Mouse (Mus musculus) midbrain, postnatal 0 days (tissue): ENCODE measurements around the gene Cfap74. TPM values are rescaled to one million over a fixed set of nuclear protein-coding genes. Genes with fewer than 3 reads are reported as not detected.

Experiments used
- ATAC-seq: fragments of 200-750 bp; cut with Nextera tagmentation; 2 replicates; pipeline ENCODE4 v1.8.0; 2017; ENCODE audit warnings: moderate number of reproducible peaks, mild to moderate bottlenecking, moderate TSS enrichment, moderate library complexity; ENCODE audit not compliant: low FRiP score
- DNase-seq: peaks from one replicate; pipeline ENCODE4 v3.0.0-alpha.2; 2015; ENCODE audit warnings: low spot score
- H3K27ac ChIP-seq: fragments of 300-500 bp; sonication (generic); 2 replicates; pipeline ENCODE4 v1.5.1; 2014; ENCODE audit warnings: low read depth, mild to moderate bottlenecking, low read length, mixed read lengths
- H3K27me3 ChIP-seq: fragments of 300-500 bp; sonication (generic); 2 replicates; pipeline ENCODE4 v1.6.1; 2014; ENCODE audit warnings: low read length, control low read depth, mixed read lengths; ENCODE audit not compliant: insufficient read depth
- H3K36me3 ChIP-seq: fragments of 300-500 bp; sonication (generic); 2 replicates; pipeline ENCODE4 v1.6.1; 2014; ENCODE audit warnings: low read length, control low read depth, mixed read lengths; ENCODE audit not compliant: insufficient read depth
- H3K4me1 ChIP-seq: fragments of 300-500 bp; sonication (generic); 2 replicates; pipeline ENCODE4 v1.6.1; 2014; ENCODE audit warnings: mild to moderate bottlenecking, control low read depth, antibody characterized with exemption, low read length, mixed read lengths; ENCODE audit not compliant: insufficient read depth
- H3K4me2 ChIP-seq: fragments of 300-500 bp; sonication (generic); 2 replicates; pipeline ENCODE4 v1.6.1; 2014; ENCODE audit warnings: low read depth, mild to moderate bottlenecking, low read length, mixed read lengths; ENCODE audit not compliant: poor library complexity, severe bottlenecking
- H3K4me3 ChIP-seq: fragments of 300-500 bp; sonication (generic); 2 replicates; pipeline ENCODE4 v1.5.1; 2014; ENCODE audit warnings: low read depth, mild to moderate bottlenecking, low read length, moderate library complexity
- H3K9ac ChIP-seq: fragments of 300-500 bp; sonication (generic); replicated peaks from 2 replicates; pipeline ENCODE4 v1.6.1; 2014; ENCODE audit warnings: mild to moderate bottlenecking, low read length, moderate library complexity, mixed read lengths; ENCODE audit not compliant: poor library complexity, severe bottlenecking
- H3K9me3 ChIP-seq: fragments of 300-500 bp; sonication (generic); 2 replicates; pipeline ENCODE4 v1.6.1; 2016; ENCODE audit warnings: low read length, control low read depth
- CTCF ChIP-seq: IDR thresholded peaks from 2 replicates; pipeline ENCODE4 v1.5.1; 2016; ENCODE audit warnings: antibody characterized with exemption, mild to moderate bottlenecking
- WGBS: fragments of 180-500 bp; shearing (Covaris S2); extraction: QIAGEN DNeasy Blood & Tissue Kit; methylation state at CpG from one replicate; pipeline ENCODE4 v1.1.7; 2014; 5-methylcytosine and 5-hydroxymethylcytosine counted together
- polyA plus RNA-seq: library from polyadenylated mRNA; unstranded; fragments of >200 nt; fragmentation: Nextera tagmentation; extraction: Ambion mirVana; gene quantifications from 2 replicates; pipeline ENCODE4 v1.2.1, GENCODE M21; 2015
- total RNA-seq: library from RNA; depleted of rRNA; stranded (reverse); fragments of >200 nt; gene quantifications from 2 replicates; pipeline ENCODE4 v1.2.3, GENCODE M21; 2014

Gene Cfap74
- total and polyA plus RNA-seq, 2 experiments from 2014 or later: 5.7 to 6.5 TPM

GRCm38 (mm10) chr4:155426272-155426671 is 17.3 kb downstream of the Cfap74 start:
- DNase-seq (no peak), ATAC-seq (no peak)
- TF ChIP-seq CTCF: no peak
- Histone ChIP-seq H3K4me3 (no peak overlapping the region), H3K9ac (no peak overlapping the region), H3K27me3 (no peaks in the 10 kb centered on the region), H3K9me3 (no peaks in the 10 kb centered on the region), H3K27ac (no peak overlapping the region), H3K36me3 (no peaks in the 10 kb centered on the region), H3K4me1 (no peaks in the 10 kb centered on the region), H3K4me2 (no peak overlapping the region)
- WGBS: 94% methylated on average over 6 of the region's 6 CpGs

DNA sequence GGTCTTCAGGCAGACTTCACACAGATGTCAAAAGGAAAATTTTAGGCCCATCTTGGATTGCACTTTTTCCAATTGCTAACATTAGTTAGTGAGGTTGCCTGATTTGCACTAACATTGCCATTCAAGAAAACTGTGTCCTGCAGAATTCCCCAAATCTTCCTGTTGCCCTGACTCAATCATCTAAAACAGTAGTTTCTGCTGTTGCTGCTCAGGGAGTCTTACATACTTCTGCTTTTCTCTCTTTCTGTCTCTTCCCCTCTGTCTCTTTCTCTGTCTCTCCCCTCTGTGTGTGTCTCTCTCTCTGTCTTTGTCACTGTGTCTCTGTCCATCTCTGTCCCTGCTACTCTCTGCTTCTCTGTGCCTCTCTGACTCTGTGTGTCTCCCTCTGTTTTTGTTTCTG is 19.5 kb downstream of the Cfap74 start:
- no peak overlapping the region for H3K4me3 ChIP-seq
- H3K4me2 ChIP-seq: no peak overlapping the region
- DNase-seq (no peak), ATAC-seq (no peak)
- no peak overlapping the region for H3K9ac ChIP-seq
- no peaks in the 10 kb centered on the region for H3K9me3 ChIP-seq
- no peaks in the 10 kb centered on the region for H3K4me1 ChIP-seq
- no peak for TF ChIP-seq CTCF
- H3K27ac ChIP-seq: no peak overlapping the region
- no peaks in the 10 kb centered on the region for H3K36me3 ChIP-seq
- no peaks in the 10 kb centered on the region for H3K27me3 ChIP-seq

- Histone ChIP-seq H3K27ac (no peak overlapping the region), H3K36me3 (no peaks in the 10 kb centered on the region), H3K9me3 (no peaks in the 10 kb centered on the region), H3K27me3 (no peaks in the 10 kb centered on the region), H3K4me3 (no peak overlapping the region), H3K4me1 (no peaks in the 10 kb centered on the region), H3K4me2 (no peak overlapping the region), H3K9ac (no peak overlapping the region)
- no peak for ATAC-seq
- 91% methylated on average over 3 of the region's 3 CpGs for WGBS
- no peak for DNase-seq
- no peak for TF ChIP-seq CTCF
Measured at GRCm38 (mm10) chr4:155429202-155429601, 20.2 kb downstream of the Cfap74 start.

DNA sequence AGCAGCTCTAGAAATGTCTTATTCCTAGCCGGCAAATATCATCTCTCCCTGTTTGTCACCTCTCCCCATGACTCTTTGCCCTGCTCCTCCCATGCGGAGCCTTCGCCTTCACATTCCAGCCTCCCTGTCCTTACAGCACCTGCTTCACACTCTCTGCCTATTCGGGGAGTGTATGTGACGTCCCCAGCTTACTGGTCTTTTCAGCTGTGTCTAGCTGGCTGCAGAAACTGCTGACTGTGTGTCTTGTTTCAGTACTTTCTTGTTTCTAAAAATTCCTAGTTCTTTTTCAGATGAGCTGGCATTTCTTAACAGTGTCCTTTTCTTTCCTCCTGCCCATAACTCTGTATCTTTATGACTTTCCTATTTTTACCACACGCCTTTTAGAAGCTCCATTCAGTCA is 23.4 kb downstream of the Cfap74 start:
- H3K4me3 ChIP-seq: no peak overlapping the region
- H3K4me1 ChIP-seq: no peaks in the 10 kb centered on the region
- no peaks in the 10 kb centered on the region for H3K36me3 ChIP-seq
- H3K27ac ChIP-seq: no peak overlapping the region
- no peak overlapping the region for H3K4me2 ChIP-seq
- H3K9ac ChIP-seq: no peak overlapping the region
- 88% methylated on average over 6 of the region's 6 CpGs for WGBS
- H3K9me3 ChIP-seq: no peaks in the 10 kb centered on the region
- no peak for ATAC-seq
- no peak for DNase-seq
- H3K27me3 ChIP-seq: no peaks in the 10 kb centered on the region
- TF ChIP-seq CTCF: no peak

DNA sequence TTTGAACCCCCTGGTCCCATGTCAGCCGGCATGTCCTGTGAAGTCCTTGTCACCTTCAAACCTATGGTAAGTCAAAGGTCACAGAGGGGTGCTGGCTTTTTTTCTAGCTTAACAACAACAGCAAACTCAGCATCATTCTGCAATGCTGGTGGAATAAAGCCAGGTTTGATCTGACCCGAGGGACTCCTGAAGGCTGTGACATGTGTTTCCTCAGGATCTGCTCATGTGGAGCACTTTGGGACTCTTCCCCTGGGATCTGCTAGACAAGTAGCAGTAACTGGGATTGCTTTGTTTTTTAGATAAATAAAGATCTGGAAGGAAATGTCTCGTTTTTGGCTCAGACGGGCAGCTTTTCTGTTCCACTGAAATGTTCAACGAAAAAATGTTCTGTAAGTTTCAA is 25.0 kb downstream of the Cfap74 start:
- no peak for TF ChIP-seq CTCF
- no peaks in the 10 kb centered on the region for H3K36me3 ChIP-seq
- H3K9me3 ChIP-seq: no peaks in the 10 kb centered on the region
- no peak for ATAC-seq
- H3K4me3 ChIP-seq: no peak overlapping the region
- WGBS: 80% methylated on average over 5 of the region's 5 CpGs
- no peak overlapping the region for H3K9ac ChIP-seq
- peak; percentile 4 for DNase-seq
- no peaks in the 10 kb centered on the region for H3K4me1 ChIP-seq
- no peaks in the 10 kb centered on the region for H3K27me3 ChIP-seq
- no peak overlapping the region for H3K4me2 ChIP-seq
- H3K27ac ChIP-seq: no peak overlapping the region

DNA sequence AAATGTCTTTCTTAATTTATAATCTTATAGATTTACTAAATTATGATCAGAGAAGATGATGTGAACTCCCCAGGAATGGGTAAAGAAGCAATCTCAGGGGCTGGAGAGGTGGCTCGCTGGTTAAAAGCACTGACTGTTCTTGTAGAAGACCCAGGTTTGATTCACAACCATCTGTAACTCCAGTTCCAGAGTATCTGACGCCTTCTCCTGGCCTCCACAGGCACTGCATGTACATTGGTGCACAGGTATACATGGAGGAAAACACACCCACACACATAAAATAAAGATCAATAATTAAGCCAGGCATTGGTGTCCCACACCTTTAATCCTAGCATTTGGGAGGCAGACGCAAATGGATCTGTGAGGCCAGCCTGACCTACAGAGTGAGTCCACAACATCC is 33.8 kb downstream of the Cfap74 start:
- H3K9ac ChIP-seq: no peak overlapping the region
- ATAC-seq: no peak
- H3K27me3 ChIP-seq: no peaks in the 10 kb centered on the region
- H3K4me3 ChIP-seq: no peak overlapping the region
- no peak overlapping the region for H3K4me2 ChIP-seq
- H3K9me3 ChIP-seq: no peaks in the 10 kb centered on the region
- H3K27ac ChIP-seq: no peak overlapping the region
- 76% methylated on average over 3 of the region's 3 CpGs for WGBS
- no peak for DNase-seq
- H3K36me3 ChIP-seq: no peaks in the 10 kb centered on the region
- H3K4me1 ChIP-seq: no peaks in the 10 kb centered on the region
- TF ChIP-seq CTCF: no peak
